Mouse (Mus musculus): Measurements from ENCODE around the gene Tra2b. TPM values are rescaled to one million over a fixed set of nuclear protein-coding genes. Genes with fewer than 3 reads are reported as not detected.

Gene Tra2b
- polyA plus RNA-seq, 1 experiment from 2014 or later, result 152 TPM

- 59% methylated on average over 2 of the region's 2 CpGs for WGBS
- ATAC-seq (ENCODE audit: low FRiP score, low TSS enrichment), result no peak
- no peak overlapping the region for H3K4me2 ChIP-seq (replicated peaks; ENCODE audit: low read depth)
- H3K4me1 ChIP-seq (replicated peaks; ENCODE audit: control insufficient read depth, insufficient read depth), result no peaks in the 10 kb centered on the region
- no peaks in the 10 kb centered on the region for H3K9me3 ChIP-seq (ENCODE audit: control insufficient read depth, low read length)
- DNase-seq (ENCODE audit: low spot score), result no peak
- no peaks in the 10 kb centered on the region for H3K27me3 ChIP-seq (ENCODE audit: control insufficient read depth, insufficient read depth, low read length)
- TF ChIP-seq CTCF (IDR thresholded peaks at IDR 0.05; ENCODE audit: low read depth) (peak; percentile 44), EP300 (optimal IDR thresholded peaks at IDR 0.05) (no peak)
- H3K9ac ChIP-seq (ENCODE audit: low read length), result no peak overlapping the region
- no peaks in the 10 kb centered on the region for H3K36me3 ChIP-seq (ENCODE audit: control insufficient read depth, insufficient read depth, low read length)
- H3K4me3 ChIP-seq (ENCODE audit: low read depth, low read length), result no peak overlapping the region
- H3K27ac ChIP-seq (replicated peaks), result no peak overlapping the region
Measured at GRCm38 (mm10) chr16:22293600-22293999, 27.8 kb upstream of the Tra2b start.

GRCm38 (mm10) chr16:22292394-22292793 is 26.6 kb upstream of the Tra2b start:
- no peak overlapping the region for H3K27ac ChIP-seq (replicated peaks)
- no peaks in the 10 kb centered on the region for H3K4me1 ChIP-seq (replicated peaks; ENCODE audit: control insufficient read depth, insufficient read depth)
- H3K9me3 ChIP-seq (ENCODE audit: control insufficient read depth, low read length), result no peaks in the 10 kb centered on the region
- H3K36me3 ChIP-seq (ENCODE audit: control insufficient read depth, insufficient read depth, low read length), result no peaks in the 10 kb centered on the region
- H3K9ac ChIP-seq (ENCODE audit: low read length), result no peak overlapping the region
- no peak for DNase-seq (ENCODE audit: low spot score)
- no peak for ATAC-seq (ENCODE audit: low FRiP score, low TSS enrichment)
- TF ChIP-seq EP300 (optimal IDR thresholded peaks at IDR 0.05) (no peak), CTCF (IDR thresholded peaks at IDR 0.05; ENCODE audit: low read depth) (no peak)
- H3K4me3 ChIP-seq (ENCODE audit: low read depth, low read length), result no peak overlapping the region
- WGBS, result 86% methylated on average over 4 of the region's 4 CpGs
- no peak overlapping the region for H3K4me2 ChIP-seq (replicated peaks; ENCODE audit: low read depth)
- H3K27me3 ChIP-seq (ENCODE audit: control insufficient read depth, insufficient read depth, low read length), result no peaks in the 10 kb centered on the region

GRCm38 (mm10) chr16:22289643-22290042 is 23.8 kb upstream of the Tra2b start:
- Histone ChIP-seq H3K9ac (ENCODE audit: low read length) (no peak overlapping the region), H3K4me2 (replicated peaks; ENCODE audit: low read depth) (no peak overlapping the region), H3K36me3 (ENCODE audit: control insufficient read depth, insufficient read depth, low read length) (no peaks in the 10 kb centered on the region), H3K9me3 (ENCODE audit: control insufficient read depth, low read length) (no peaks in the 10 kb centered on the region), H3K4me3 (ENCODE audit: low read depth, low read length) (no peak overlapping the region), H3K27ac (replicated peaks) (no peak overlapping the region), H3K27me3 (ENCODE audit: control insufficient read depth, insufficient read depth, low read length) (no peaks in the 10 kb centered on the region), H3K4me1 (replicated peaks; ENCODE audit: control insufficient read depth, insufficient read depth) (no peaks in the 10 kb centered on the region)
- DNase-seq (ENCODE audit: low spot score) (no peak), ATAC-seq (ENCODE audit: low FRiP score, low TSS enrichment) (no peak)
- WGBS, result 72% methylated on average over 2 of the region's 2 CpGs
- TF ChIP-seq EP300 (optimal IDR thresholded peaks at IDR 0.05) (no peak), CTCF (IDR thresholded peaks at IDR 0.05; ENCODE audit: low read depth) (peak; percentile 56)

- H3K9me3 ChIP-seq (ENCODE audit: control insufficient read depth, low read length), result no peaks in the 10 kb centered on the region
- H3K9ac ChIP-seq (ENCODE audit: low read length), result no peak overlapping the region
- 85% methylated on average over 1 of the region's 1 CpGs for WGBS
- H3K4me2 ChIP-seq (replicated peaks; ENCODE audit: low read depth), result no peak overlapping the region
- TF ChIP-seq EP300 (optimal IDR thresholded peaks at IDR 0.05) (no peak), CTCF (IDR thresholded peaks at IDR 0.05; ENCODE audit: low read depth) (no peak)
- no peak for DNase-seq (ENCODE audit: low spot score)
- H3K4me3 ChIP-seq (ENCODE audit: low read depth, low read length), result no peak overlapping the region
- no peaks in the 10 kb centered on the region for H3K27me3 ChIP-seq (ENCODE audit: control insufficient read depth, insufficient read depth, low read length)
- no peak overlapping the region for H3K27ac ChIP-seq (replicated peaks)
- no peaks in the 10 kb centered on the region for H3K4me1 ChIP-seq (replicated peaks; ENCODE audit: control insufficient read depth, insufficient read depth)
- H3K36me3 ChIP-seq (ENCODE audit: control insufficient read depth, insufficient read depth, low read length), result no peaks in the 10 kb centered on the region
- ATAC-seq (ENCODE audit: low FRiP score, low TSS enrichment), result no peak
Measured at GRCm38 (mm10) chr16:22286996-22287395, 21.2 kb upstream of the Tra2b start.

- Histone ChIP-seq H3K4me1 (replicated peaks; ENCODE audit: control insufficient read depth, insufficient read depth) (no peaks in the 10 kb centered on the region), H3K4me2 (replicated peaks; ENCODE audit: low read depth) (no peak overlapping the region), H3K27ac (replicated peaks) (no peak overlapping the region), H3K9ac (ENCODE audit: low read length) (no peak overlapping the region), H3K27me3 (ENCODE audit: control insufficient read depth, insufficient read depth, low read length) (no peaks in the 10 kb centered on the region), H3K9me3 (ENCODE audit: control insufficient read depth, low read length) (no peaks in the 10 kb centered on the region), H3K4me3 (ENCODE audit: low read depth, low read length) (no peak overlapping the region), H3K36me3 (ENCODE audit: control insufficient read depth, insufficient read depth, low read length) (no peaks in the 10 kb centered on the region)
- ATAC-seq (ENCODE audit: low FRiP score, low TSS enrichment), result no peak
- DNase-seq (ENCODE audit: low spot score), result no peak
- TF ChIP-seq EP300 (optimal IDR thresholded peaks at IDR 0.05), result no peak
- no peak for TF ChIP-seq CTCF (IDR thresholded peaks at IDR 0.05; ENCODE audit: low read depth)
Measured at GRCm38 (mm10) chr16:22276536-22276935, 10.7 kb upstream of the Tra2b start.

- DNase-seq (ENCODE audit: low spot score) (no peak), ATAC-seq (ENCODE audit: low FRiP score, low TSS enrichment) (no peak)
- Histone ChIP-seq H3K9ac (ENCODE audit: low read length) (no peak overlapping the region), H3K9me3 (ENCODE audit: control insufficient read depth, low read length) (no peaks in the 10 kb centered on the region), H3K4me3 (ENCODE audit: low read depth, low read length) (no peak overlapping the region), H3K4me2 (replicated peaks; ENCODE audit: low read depth) (no peak overlapping the region), H3K36me3 (ENCODE audit: control insufficient read depth, insufficient read depth, low read length) (no peaks in the 10 kb centered on the region), H3K4me1 (replicated peaks; ENCODE audit: control insufficient read depth, insufficient read depth) (no peaks in the 10 kb centered on the region), H3K27ac (replicated peaks) (no peak overlapping the region), H3K27me3 (ENCODE audit: control insufficient read depth, insufficient read depth, low read length) (no peaks in the 10 kb centered on the region)
- 57% methylated on average over 2 of the region's 2 CpGs for WGBS
- TF ChIP-seq CTCF (IDR thresholded peaks at IDR 0.05; ENCODE audit: low read depth), result no peak
- no peak for TF ChIP-seq EP300 (optimal IDR thresholded peaks at IDR 0.05)
Measured at GRCm38 (mm10) chr16:22275142-22275541, 9.3 kb upstream of the Tra2b start.

Data from stomach, postnatal 0 days (tissue).